In the genomic region with DNA sequence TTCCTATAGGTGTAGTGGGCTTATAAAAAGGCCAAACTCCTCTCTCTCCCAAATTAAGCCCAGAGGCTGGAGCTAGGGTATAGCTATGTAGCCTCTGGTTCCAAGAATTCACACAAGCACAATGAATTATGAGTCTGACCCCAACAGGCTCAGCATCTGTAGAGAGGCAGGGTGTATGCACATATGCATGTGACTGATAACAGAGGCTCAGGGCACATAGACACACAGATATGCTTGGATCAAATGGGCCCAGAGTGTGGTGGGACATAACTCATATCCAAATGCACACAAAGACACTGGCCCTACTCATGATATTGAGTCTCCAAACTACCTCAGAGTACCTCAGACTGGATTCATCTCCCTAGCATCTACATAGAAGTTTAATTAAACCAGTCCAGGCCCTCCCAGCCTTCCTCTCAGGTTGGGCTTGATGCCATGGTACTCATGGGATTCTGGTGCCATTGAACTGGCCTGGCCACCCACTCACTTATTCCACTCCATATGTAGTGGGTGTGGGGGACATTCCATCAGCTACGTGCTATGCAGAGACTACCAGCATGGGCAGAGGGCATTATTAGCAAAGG, we compare ENCODE assay signal across 17 mouse cellular contexts. TPM values are rescaled to one million over a fixed set of nuclear protein-coding genes. Genes with fewer than 3 reads are reported as not detected.
DNase-seq lines count a peak whose midpoint lies in the region; ATAC-seq and TF ChIP-seq lines count a peak whose summit lies in the region.
"Had no signal": no experiment of that assay in that cellular context is flagged by ENCODE, and none has a peak within 500 bp of the region (broad histone marks: within the 10 kb centered on the region; RNA-seq: fewer than 3 reads in every experiment).

No protein-coding gene starts in this region.

- no peak overlapping the region for H3K4me3 ChIP-seq in intestine, embryonic 15.5 days (replicated peaks)
- no peak overlapping the region for H3K4me3 ChIP-seq in intestine, postnatal 0 days (ENCODE audit: low read depth, low read length)
- H3K4me3 ChIP-seq in liver, embryonic 11.5 days (ENCODE audit: low read depth, low read length): no peak overlapping the region
- H3K4me3 ChIP-seq: heart, embryonic 13.5 days; hindbrain, embryonic 13.5 days; midbrain, embryonic 10.5 days; myocyte had no signal

- no peak overlapping the region for H3K4me2 ChIP-seq in intestine, embryonic 15.5 days (replicated peaks)
- no peak overlapping the region for H3K4me2 ChIP-seq in intestine, postnatal 0 days (replicated peaks; ENCODE audit: low read depth)
- H3K4me2 ChIP-seq in liver, embryonic 11.5 days: peak overlapping the region; percentile 54
- H3K4me2 ChIP-seq: heart, embryonic 13.5 days; hindbrain, embryonic 13.5 days; lung, embryonic 14.5 days had no signal

- peak; percentile 67; the same call in 1 of the 2 replicates for ATAC-seq in intestine, embryonic 15.5 days
- ATAC-seq in intestine, postnatal 0 days: no peak
- peak; percentile 98 for ATAC-seq in liver, embryonic 11.5 days (replicated peaks; ENCODE audit: low FRiP score)
- ATAC-seq: CD4-positive, CD25-positive, alpha-beta regulatory T cell, adult 4 months; Patski had no signal

- H3K4me1 ChIP-seq in intestine, embryonic 15.5 days (replicated peaks): peaks cover 26% of the 10 kb centered on the region
- no peaks in the 10 kb centered on the region for H3K4me1 ChIP-seq in intestine, postnatal 0 days (replicated peaks; ENCODE audit: control insufficient read depth, insufficient read depth, low read length)
- H3K4me1 ChIP-seq in liver, embryonic 11.5 days (replicated peaks; ENCODE audit: control insufficient read depth, insufficient read depth, low read length): peaks cover 44% of the 10 kb centered on the region

- H3K27me3 ChIP-seq in intestine, embryonic 15.5 days (replicated peaks): peaks cover 27% of the 10 kb centered on the region
- peaks cover 5% of the 10 kb centered on the region; the same call in 1 of the 2 replicates for H3K27me3 ChIP-seq in intestine, postnatal 0 days (replicated peaks; ENCODE audit: control insufficient read depth, insufficient read depth, low read length)
- peaks cover 69% of the 10 kb centered on the region for H3K27me3 ChIP-seq in liver, embryonic 11.5 days (replicated peaks; ENCODE audit: control insufficient read depth, insufficient read depth, low read length)
- H3K27me3 ChIP-seq: Patski had no signal

- H3K36me3 ChIP-seq in intestine, embryonic 15.5 days: peaks cover 7% of the 10 kb centered on the region
- peaks cover 21% of the 10 kb centered on the region; the same call in 1 of the 2 replicates for H3K36me3 ChIP-seq in intestine, postnatal 0 days (ENCODE audit: control insufficient read depth, insufficient read depth)
- no peaks in the 10 kb centered on the region for H3K36me3 ChIP-seq in liver, embryonic 11.5 days (ENCODE audit: control insufficient read depth, insufficient read depth, low read length)

- DNase-seq in c-Kit-positive CD71-positive TER-119-positive erythroid progenitor cells, embryonic 14.5 days (ENCODE audit: low spot score): peak; percentile 89
- DNase-seq in liver, embryonic 11.5 days (ENCODE audit: low spot score): no peak
- DNase-seq in spleen, postnatal 36 days (ENCODE audit: low spot score in 2 of 2): peak; percentile 50 to 74
- DNase-seq in thymus, postnatal 10 days (ENCODE audit: low spot score in 2 of 2): no peak
- no peak for DNase-seq in embryo, embryonic 11 days
- DNase-seq: cerebellum, postnatal 36 days; lung, embryonic 14.5 days had no signal

- no peaks in the 10 kb centered on the region for H3K9me3 ChIP-seq in intestine, embryonic 15.5 days
- no peaks in the 10 kb centered on the region for H3K9me3 ChIP-seq in intestine, postnatal 0 days (ENCODE audit: control insufficient read depth)
- H3K9me3 ChIP-seq in liver, embryonic 11.5 days (ENCODE audit: control insufficient read depth, low read length): no peaks in the 10 kb centered on the region
- H3K9me3 ChIP-seq: heart, embryonic 13.5 days; hindbrain, embryonic 13.5 days; midbrain, embryonic 10.5 days had no signal

- 93% methylated on average over 1 of the region's 1 CpGs for WGBS in intestine, embryonic 15.5 days
- WGBS in intestine, postnatal 0 days: 93% methylated on average over 1 of the region's 1 CpGs
- 65% methylated on average over 1 of the region's 1 CpGs for WGBS in liver, embryonic 11.5 days

- H3K27ac ChIP-seq in intestine, embryonic 15.5 days: no peak overlapping the region
- H3K27ac ChIP-seq in intestine, postnatal 0 days (ENCODE audit: low read depth, low read length): no peak overlapping the region
- H3K27ac ChIP-seq in liver, embryonic 11.5 days (ENCODE audit: low read depth, low read length): peak overlapping the region; percentile 92

- no peak overlapping the region for H3K9ac ChIP-seq in intestine, embryonic 15.5 days
- H3K9ac ChIP-seq in intestine, postnatal 0 days (ENCODE audit: low read depth, low read length): no peak overlapping the region
- peak overlapping the region; percentile 51 for H3K9ac ChIP-seq in liver, embryonic 11.5 days (ENCODE audit: low read depth, low read length)
- H3K9ac ChIP-seq: lung, embryonic 14.5 days had no signal

- no peak for TF ChIP-seq CTCF in intestine, postnatal 0 days (IDR thresholded peaks at IDR 0.05; ENCODE audit: low read depth)

RNA-seq across cellular contexts. Expression of a gene that starts 8.5 kb away (rescaled TPM):
- 6.6 TPM in 2 replicates for polyA plus RNA-seq in intestine, embryonic 15.5 days (2015; fragmentation: Nextera tagmentation; extraction: Ambion mirVana)
- polyA plus RNA-seq in intestine, postnatal 0 days (2015; fragmentation: Nextera tagmentation; extraction: Ambion mirVana): 5.8 and 6.4 TPM in 2 replicates
- 2.5 and 2.6 TPM in 2 replicates for polyA plus RNA-seq in liver, embryonic 11.5 days (2014; fragmentation: Nextera tagmentation; extraction: Ambion mirVana)

RNA-seq across cellular contexts. Expression of a gene that starts 26.3 kb away (rescaled TPM):
- 57.8 and 61.8 TPM in 2 replicates for polyA plus RNA-seq in intestine, embryonic 15.5 days (2015; fragmentation: Nextera tagmentation; extraction: Ambion mirVana)
- polyA plus RNA-seq in intestine, postnatal 0 days (2015; fragmentation: Nextera tagmentation; extraction: Ambion mirVana): 49.5 and 54.7 TPM in 2 replicates
- 63.1 and 67.1 TPM in 2 replicates for polyA plus RNA-seq in liver, embryonic 11.5 days (2014; fragmentation: Nextera tagmentation; extraction: Ambion mirVana)

RNA-seq across cellular contexts. Expression of a gene that starts 33.4 kb away (rescaled TPM):
- polyA plus RNA-seq in intestine, embryonic 15.5 days (2015; fragmentation: Nextera tagmentation; extraction: Ambion mirVana): not detected in 2 replicates
- not detected in 2 replicates for polyA plus RNA-seq in intestine, postnatal 0 days (2015; fragmentation: Nextera tagmentation; extraction: Ambion mirVana)
- polyA plus RNA-seq in liver, embryonic 11.5 days (2014; fragmentation: Nextera tagmentation; extraction: Ambion mirVana): not detected in 2 replicates
- polyA plus RNA-seq: CD4-positive, CD25-positive, alpha-beta regulatory T cell, adult 4 months; heart, embryonic 13.5 days; kidney, embryonic 14.5 days; lung, embryonic 14.5 days; midbrain, embryonic 10.5 days; myocyte; Patski; thymus, postnatal 0 days had no signal

RNA-seq across cellular contexts. Expression of a gene that starts 48.7 kb away (rescaled TPM):
- polyA plus RNA-seq in intestine, embryonic 15.5 days (2015; fragmentation: Nextera tagmentation; extraction: Ambion mirVana): not detected in 2 replicates
- not detected in 2 replicates for polyA plus RNA-seq in intestine, postnatal 0 days (2015; fragmentation: Nextera tagmentation; extraction: Ambion mirVana)
- polyA plus RNA-seq in liver, embryonic 11.5 days (2014; fragmentation: Nextera tagmentation; extraction: Ambion mirVana): not detected in 2 replicates
- polyA plus RNA-seq: CD4-positive, CD25-positive, alpha-beta regulatory T cell, adult 4 months; heart, embryonic 13.5 days; hindbrain, embryonic 13.5 days; kidney, embryonic 14.5 days; lung, embryonic 14.5 days; midbrain, embryonic 10.5 days; myocyte; Patski; thymus, postnatal 0 days had no signal

RNA-seq across cellular contexts. Expression of a gene that starts 57.2 kb away (rescaled TPM):
- polyA plus RNA-seq in intestine, embryonic 15.5 days (2015; fragmentation: Nextera tagmentation; extraction: Ambion mirVana): not detected in 2 replicates
- polyA plus RNA-seq in intestine, postnatal 0 days (2015; fragmentation: Nextera tagmentation; extraction: Ambion mirVana): not detected in 2 replicates
- not detected in 2 replicates for polyA plus RNA-seq in liver, embryonic 11.5 days (2014; fragmentation: Nextera tagmentation; extraction: Ambion mirVana)
- polyA plus RNA-seq: CD4-positive, CD25-positive, alpha-beta regulatory T cell, adult 4 months; heart, embryonic 13.5 days; hindbrain, embryonic 13.5 days; kidney, embryonic 14.5 days; lung, embryonic 14.5 days; midbrain, embryonic 10.5 days; myocyte; Patski; thymus, postnatal 0 days had no signal

Comparison
In these comparisons a context has a peak if more than half of its experiments do, and no peak if none do; other contexts are left out.
1. DNase-seq: peak in c-Kit-positive CD71-positive TER-119-positive erythroid progenitor cells, embryonic 14.5 days (single experiment) and spleen, postnatal 36 days (2 of 2); none in liver, embryonic 11.5 days (single experiment), thymus, postnatal 10 days (0 of 2) and embryo, embryonic 11 days (single experiment).